In the genomic region with DNA sequence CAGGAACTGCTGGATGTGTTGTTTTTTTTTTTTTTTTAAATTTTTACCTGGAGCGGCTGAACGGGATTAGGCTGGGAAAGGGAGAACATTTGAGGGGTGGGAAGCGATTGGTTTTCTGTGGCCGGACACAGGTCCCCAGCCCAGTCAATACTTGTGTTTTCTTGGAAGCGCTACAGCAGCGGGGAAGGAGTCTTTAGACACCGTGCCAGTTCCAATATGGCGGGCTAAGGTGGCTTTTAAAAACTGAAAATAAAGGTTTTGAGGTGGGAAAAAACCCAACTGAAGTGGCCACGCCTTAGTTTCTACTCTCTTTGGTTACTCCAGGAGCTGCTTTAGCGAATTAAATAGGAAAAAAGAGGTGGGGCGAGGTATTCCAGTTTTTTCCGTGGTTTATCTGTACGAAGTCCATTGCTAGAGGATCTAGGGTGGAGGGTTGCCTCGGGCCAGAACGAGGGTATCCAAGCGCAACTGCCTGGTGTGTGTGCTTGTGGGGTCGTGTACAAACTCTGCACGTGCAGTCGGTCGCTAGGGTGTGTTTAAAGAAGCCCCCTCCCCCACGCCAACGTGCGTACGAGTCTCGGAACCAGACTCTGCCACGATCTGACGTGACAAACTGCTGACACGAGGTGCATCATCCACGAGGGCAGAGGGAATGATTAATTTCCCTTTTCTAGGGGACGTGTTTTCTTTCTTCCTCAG, we compare ENCODE assay signal across 8 mouse cellular contexts. TPM values are rescaled to one million over a fixed set of nuclear protein-coding genes. Genes with fewer than 3 reads are reported as not detected.
DNase-seq lines count a peak whose midpoint lies in the region; ATAC-seq and TF ChIP-seq lines count a peak whose summit lies in the region.

No protein-coding gene starts in this region.

- no peaks in the 10 kb centered on the region for H3K36me3 ChIP-seq in C2C12 (ENCODE audit: control insufficient read depth, insufficient read depth)
- no peaks in the 10 kb centered on the region for H3K36me3 ChIP-seq in intestine, embryonic 15.5 days
- no peaks in the 10 kb centered on the region for H3K36me3 ChIP-seq in midbrain, embryonic 10.5 days

- peaks cover 21% of the 10 kb centered on the region for H3K4me1 ChIP-seq in intestine, embryonic 15.5 days (replicated peaks)
- H3K4me1 ChIP-seq in midbrain, embryonic 10.5 days, result peaks cover 33% of the 10 kb centered on the region

- WGBS in intestine, embryonic 15.5 days, result under 1% methylated on average over 30 of the region's 30 CpGs
- under 1% methylated on average over 30 of the region's 30 CpGs for WGBS in midbrain, embryonic 10.5 days

- no peaks in the 10 kb centered on the region for H3K9me3 ChIP-seq in intestine, embryonic 15.5 days
- no peaks in the 10 kb centered on the region for H3K9me3 ChIP-seq in midbrain, embryonic 10.5 days (replicated peaks)

- H3K79me3 ChIP-seq in C2C12 (ENCODE audit: low read depth), result no peaks in the 10 kb centered on the region

- peaks cover 22% of the 10 kb centered on the region for H3K27me3 ChIP-seq in C2C12 (ENCODE audit: control insufficient read depth, insufficient read depth, insufficient read length)
- H3K27me3 ChIP-seq in intestine, embryonic 15.5 days (replicated peaks), result peaks cover 52% of the 10 kb centered on the region
- peaks cover 87% of the 10 kb centered on the region for H3K27me3 ChIP-seq in midbrain, embryonic 10.5 days (ENCODE audit: low read depth, poor library complexity, severe bottlenecking)

- ATAC-seq in intestine, embryonic 15.5 days, result peak; percentile 13; the same call in 1 of the 2 replicates

- no peak overlapping the region for H3ac ChIP-seq in C2C12 (ENCODE audit: control insufficient read depth, insufficient read length, low read depth)

- H3K9ac ChIP-seq in intestine, embryonic 15.5 days, result no peak overlapping the region

- no peaks in the 10 kb centered on the region for H3K79me2 ChIP-seq in C2C12 (ENCODE audit: control insufficient read depth, insufficient read depth)

- TF ChIP-seq CTCF in C2C12 (IDR thresholded peaks at IDR 0.05; ENCODE audit: control insufficient read depth, insufficient read depth, insufficient read length), result no peak

- no peak overlapping the region for H3K27ac ChIP-seq in intestine, embryonic 15.5 days
- H3K27ac ChIP-seq in midbrain, embryonic 10.5 days (replicated peaks), result no peak overlapping the region

- H3K4me3 ChIP-seq in C2C12 (ENCODE audit: insufficient read depth, poor library complexity, severe bottlenecking), result peak overlapping the region; percentile 11
- peak overlapping the region; percentile 63 for H3K4me3 ChIP-seq in intestine, embryonic 15.5 days (replicated peaks)
- H3K4me3 ChIP-seq in midbrain, embryonic 10.5 days, result peak overlapping the region; percentile 67

- peak overlapping the region; percentile 96 for H3K4me2 ChIP-seq in intestine, embryonic 15.5 days (replicated peaks)

- DNase-seq in cerebellum, postnatal 25 days, result peak; percentile 15 to 23
- DNase-seq in cerebellum, postnatal 4 days (ENCODE audit: low spot score in 2 of 2), result no peak
- DNase-seq in embryo, embryonic 9.5 days (ENCODE audit: extremely low spot score), result peak; percentile 34
- DNase-seq in midbrain, embryonic 10.5 days (ENCODE audit: low spot score), result peak; percentile 44
- DNase-seq in testis, postnatal 10 days (ENCODE audit: low spot score), result peak; percentile 55
- no peak for DNase-seq in spleen, adult 18-20 months

TF ChIP-seq in C2C12, 6 proteins besides CTCF, POLR2A, EP300 and RAD21:
- TF ChIP-seq MYOG (IDR thresholded peaks at IDR 0.05; ENCODE audit: control insufficient read depth, extremely low read depth, insufficient read length) (no peak), FOSL1 (IDR thresholded peaks at IDR 0.05; ENCODE audit: insufficient read depth, low read length, poor library complexity, severe bottlenecking) (no peak), MAX (IDR thresholded peaks at IDR 0.05) (no peak), CEBPB (IDR thresholded peaks at IDR 0.05; ENCODE audit: low read depth) (no peak), MYOD1 (IDR thresholded peaks at IDR 0.05; ENCODE audit: control insufficient read depth, insufficient read length, low read depth) (no peak), USF1 (IDR thresholded peaks at IDR 0.05; ENCODE audit: low read depth) (no peak)

RNA-seq across cellular contexts. Expression of a gene that starts 3.3 kb away (rescaled TPM):
- 0.11 TPM for polyA plus RNA-seq in C2C12 (2012; fragmentation: generic; extraction: Trizol)
- polyA plus RNA-seq in intestine, embryonic 15.5 days (2015; fragmentation: Nextera tagmentation; extraction: Ambion mirVana), result 1.2 and 1.3 TPM in 2 replicates
- 1.8 and 2.0 TPM in 2 replicates for polyA plus RNA-seq in midbrain, embryonic 10.5 days (2016; fragmentation: Nextera tagmentation; extraction: Ambion mirVana)

Comparison
In these comparisons a context has a peak if more than half of its experiments do, and no peak if none do; other contexts are left out.
1. DNase-seq: peak in cerebellum, postnatal 25 days (2 of 2), embryo, embryonic 9.5 days (single experiment), midbrain, embryonic 10.5 days (single experiment) and testis, postnatal 10 days (single experiment); none in cerebellum, postnatal 4 days (0 of 2) and spleen, adult 18-20 months (0 of 2).
2. H3K4me3 ChIP-seq: peak in every context shown above with its lines; median percentile 67 in midbrain, embryonic 10.5 days; 63 in intestine, embryonic 15.5 days; 11 in C2C12.